Mouse (Mus musculus) cerebellum, adult 9-10 months (tissue): ENCODE results near the gene Vmp1.

Source experiments
- DNase-seq: peaks from one replicate; pipeline ENCODE4 v3.0.0; 2022

Gene Vmp1

DNA sequence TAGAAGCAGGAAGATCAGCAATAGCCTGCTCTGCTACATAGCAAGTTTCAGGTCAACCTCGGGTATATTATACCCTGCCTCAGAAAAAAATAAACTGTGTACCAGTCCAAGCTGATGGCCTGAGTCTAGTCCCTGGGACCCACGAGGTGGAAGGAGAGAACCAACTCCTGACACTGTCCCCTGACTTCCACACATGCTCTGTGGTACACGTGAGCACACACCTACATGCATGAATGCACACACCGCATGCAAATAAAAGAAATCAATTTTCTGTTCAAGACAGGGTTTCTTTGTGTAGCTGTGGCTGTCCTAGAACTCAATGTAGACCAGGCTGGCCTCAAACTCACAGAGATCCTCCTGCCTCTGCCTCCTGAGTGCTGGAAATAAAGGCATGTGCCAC is 125.4 kb downstream of the Vmp1 start:
- DNase-seq: no peak

GRCm38 (mm10) chr11:86553525-86553924 is 130.1 kb downstream of the Vmp1 start:
- DNase-seq: no peak

- DNase-seq: no peak
Observed at GRCm38 (mm10) chr11:86547412-86547811, 136.2 kb downstream of the Vmp1 start.

DNA sequence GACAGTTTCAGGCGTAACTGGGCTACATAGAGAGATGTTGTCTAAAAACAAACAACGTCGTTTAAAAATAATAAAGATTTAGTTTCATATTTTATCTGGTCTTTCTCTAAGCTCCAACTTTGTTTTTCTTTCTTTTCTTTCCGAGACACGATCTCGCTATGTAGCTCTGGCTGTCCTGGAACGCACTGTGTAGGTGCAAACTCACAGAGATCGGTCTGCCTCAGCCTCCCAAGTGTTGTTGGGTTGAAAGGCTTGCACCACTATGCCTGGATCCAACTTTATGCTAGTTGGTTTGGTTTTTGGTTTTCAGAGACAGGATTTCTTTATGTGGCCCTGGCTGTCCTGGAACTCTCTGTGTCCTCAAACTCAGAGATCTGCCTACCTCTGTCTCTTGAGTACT is 138.1 kb downstream of the Vmp1 start:
- DNase-seq: peak; percentile 13

DNA sequence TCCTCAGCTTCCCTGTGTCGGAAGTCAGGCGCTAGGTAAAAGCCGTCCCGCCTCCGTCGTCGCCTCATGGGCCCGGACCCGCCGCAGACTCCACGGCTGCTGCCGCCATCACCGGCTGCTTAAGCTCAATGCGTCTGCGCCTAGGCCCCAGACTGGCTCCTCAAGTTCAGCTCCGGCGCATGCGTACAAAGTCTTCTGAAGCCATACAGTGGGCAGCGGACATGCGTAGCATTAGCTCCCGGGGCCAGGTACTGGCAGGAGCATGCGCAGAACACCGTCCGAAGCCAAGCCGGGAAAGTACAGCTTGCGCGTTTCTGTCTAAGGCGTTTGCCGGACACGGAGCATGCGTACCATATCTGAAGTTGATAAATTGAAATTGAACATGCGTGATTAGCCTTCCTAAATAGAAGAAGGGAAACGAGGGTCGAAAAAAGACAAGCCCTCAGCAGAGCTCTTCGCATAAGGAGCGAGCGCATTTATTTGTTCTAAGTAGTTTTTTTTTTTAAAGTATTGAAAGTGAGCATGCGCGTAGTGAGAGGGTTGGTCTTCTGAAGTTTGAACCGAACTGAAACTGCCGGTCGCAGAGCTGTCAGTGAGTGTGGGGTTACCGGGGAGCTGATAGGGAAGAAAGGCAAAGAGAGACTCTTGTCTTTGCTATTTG is 138.9 kb downstream of the Vmp1 start, which contains the start of the genes Rps6kb1 and Tubd1:
TSS of gene Rps6kb1 (minus strand) at position 167 of the 661 bp plus-strand sequence.
TSS of gene Tubd1 (plus strand) at position 353 of the 661 bp plus-strand sequence.
- DNase-seq: peak; percentile 99

DNA sequence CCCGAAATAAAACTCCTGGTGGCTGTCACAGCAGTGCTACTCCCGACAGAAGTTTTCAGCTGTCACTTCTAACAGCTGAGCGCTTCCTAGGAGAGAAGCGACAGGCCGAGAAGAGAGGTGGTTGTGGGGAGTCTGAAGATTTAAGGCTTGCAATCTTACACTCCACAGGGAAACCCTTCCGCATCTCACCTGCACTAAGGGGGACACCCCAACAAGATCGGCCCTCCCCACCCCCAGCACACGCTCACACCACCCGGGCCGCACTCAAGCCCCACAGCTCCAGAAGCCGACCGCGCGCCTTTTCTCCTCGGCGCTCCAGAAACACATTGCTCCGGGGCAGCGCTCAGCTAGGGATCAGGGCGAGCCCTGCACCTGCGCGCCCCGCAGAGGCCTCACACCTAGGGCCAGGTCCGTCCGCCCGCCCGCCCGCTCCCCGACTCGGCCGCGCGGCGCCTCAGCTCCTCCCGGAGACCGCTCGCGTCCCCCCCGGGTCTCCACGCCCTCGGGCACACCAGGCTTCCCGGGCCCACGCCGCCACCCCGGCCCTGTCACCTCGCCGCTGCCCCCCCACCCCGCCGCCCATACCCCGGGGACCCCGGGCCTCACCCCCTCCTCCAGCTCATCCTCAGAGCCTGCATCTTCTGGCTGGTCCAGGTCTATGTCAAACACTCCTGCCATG is 139.5 kb downstream of the Vmp1 start:
- DNase-seq: peak; percentile 52

GRCm38 (mm10) chr11:86542851-86543250 is 140.8 kb downstream of the Vmp1 start:
- DNase-seq: peak; percentile 13

GRCm38 (mm10) chr11:86540476-86540845 is 143.2 kb downstream of the Vmp1 start:
- no peak for DNase-seq

DNA sequence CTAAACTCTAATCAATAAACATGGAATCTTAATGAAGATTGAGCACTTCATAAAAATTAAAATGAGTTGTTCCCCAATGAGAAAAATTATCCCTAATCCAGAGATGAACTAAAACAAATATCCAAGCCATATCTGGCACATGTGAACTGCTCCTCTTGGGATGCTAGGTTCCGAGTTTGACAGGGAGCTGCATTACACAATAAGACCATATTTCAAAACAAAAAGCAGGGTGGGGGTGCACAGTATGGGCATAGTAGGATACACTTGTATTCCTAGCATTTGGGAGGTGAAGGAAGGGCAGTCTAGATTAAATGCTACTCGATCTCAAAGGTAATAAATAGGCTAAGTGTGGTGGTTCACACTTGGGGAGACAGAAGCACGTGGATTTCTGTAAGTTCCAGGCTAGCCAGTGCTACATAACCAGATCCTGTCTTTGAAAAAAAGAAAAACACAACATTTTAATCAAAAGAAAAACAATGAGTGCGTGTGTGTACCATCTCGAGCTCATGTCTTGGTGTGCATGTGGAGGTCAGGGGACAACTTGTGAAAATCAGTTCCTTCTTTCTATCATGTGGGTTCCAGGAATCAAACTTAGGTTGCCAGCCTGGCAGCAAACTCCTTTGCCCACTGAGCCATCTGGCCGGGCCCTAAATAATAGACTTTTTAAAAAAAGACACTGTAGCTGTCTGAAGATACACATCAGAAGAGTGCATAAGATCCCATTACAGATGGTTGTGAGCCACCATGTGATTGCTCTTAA is 143.7 kb downstream of the Vmp1 start:
- no peak for DNase-seq

DNA sequence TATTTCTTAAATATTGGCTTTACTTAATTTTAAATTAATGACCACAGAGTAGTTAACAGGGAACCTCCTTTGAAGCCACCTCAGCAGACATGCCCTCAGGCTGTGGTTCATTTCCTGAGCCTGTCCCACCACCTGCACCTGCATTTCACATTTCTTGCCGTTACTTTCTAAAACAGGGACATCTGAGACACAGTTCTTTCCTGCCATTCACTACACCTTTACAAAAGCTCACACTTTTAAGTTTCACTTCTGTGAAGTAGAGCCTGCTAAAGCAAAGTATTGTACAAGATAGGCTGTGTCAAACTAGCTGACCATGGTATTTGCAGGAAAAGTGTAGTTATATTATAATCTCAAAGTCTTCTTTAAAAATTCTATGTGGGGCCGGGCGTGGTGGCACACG is 144.8 kb downstream of the Vmp1 start:
- DNase-seq: no peak

GRCm38 (mm10) chr11:86534201-86534910 is 149.3 kb downstream of the Vmp1 start:
- DNase-seq: no peak
